Mouse (Mus musculus): ENCODE data around the gene Mum1. TPM values are rescaled to one million over a fixed set of nuclear protein-coding genes. Genes with fewer than 3 reads are reported as not detected.
A peak's percentile ranks its signal among the peaks of the same experiment; 100 is the strongest.

Mum1 gene
- total RNA-seq (2014; fragmentation: Nextera tagmentation) (60.8 and 124 TPM in 2 replicates), total RNA-seq (2017) (44.2 and 49.0 TPM in 2 replicates)

DNA sequence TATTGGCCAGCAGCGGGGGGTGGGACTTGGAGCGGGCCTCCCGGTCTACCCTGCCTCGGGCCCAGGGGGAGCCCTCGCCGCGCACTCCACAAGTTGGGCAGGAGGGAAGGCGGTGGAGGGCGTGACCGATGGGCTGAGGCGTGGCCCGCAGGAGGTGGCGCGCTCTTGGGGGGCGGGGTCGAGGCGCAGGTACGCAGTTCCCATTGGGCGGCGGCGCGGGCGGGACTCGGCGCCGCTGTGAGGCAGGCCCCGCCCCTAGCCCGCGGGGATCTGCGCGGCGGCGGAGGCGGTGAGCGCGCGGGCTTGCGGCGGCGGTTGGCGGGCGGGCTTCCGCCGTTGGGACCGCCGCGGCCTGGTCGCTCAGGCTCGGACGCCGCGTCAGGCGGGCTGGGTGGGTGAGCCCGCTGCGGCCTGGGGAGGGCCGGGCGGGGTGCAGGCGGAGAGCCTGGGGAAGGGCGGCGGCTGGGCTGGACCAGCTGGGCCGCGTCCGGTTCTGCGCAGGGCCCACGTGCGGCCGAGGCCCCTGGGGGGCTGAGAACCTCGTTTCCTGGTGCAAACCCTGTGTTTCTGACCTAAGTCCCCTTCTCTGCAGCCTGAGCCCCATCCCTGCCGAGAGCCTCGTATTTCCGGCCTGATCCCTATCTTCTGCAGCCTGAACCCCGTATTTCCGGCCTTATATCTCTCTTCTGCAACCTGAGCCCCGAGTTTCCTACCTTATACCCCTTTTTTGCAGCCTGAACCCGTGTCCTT lies at the start of gene Mum1:
Gene Mum1, plus strand, starts transcription at position 19 of the 750 bp plus-strand sequence.
- peak; percentile 99 for ATAC-seq (replicated peaks; ENCODE audit: low FRiP score, low TSS enrichment, poor library complexity, severe bottlenecking)

DNA sequence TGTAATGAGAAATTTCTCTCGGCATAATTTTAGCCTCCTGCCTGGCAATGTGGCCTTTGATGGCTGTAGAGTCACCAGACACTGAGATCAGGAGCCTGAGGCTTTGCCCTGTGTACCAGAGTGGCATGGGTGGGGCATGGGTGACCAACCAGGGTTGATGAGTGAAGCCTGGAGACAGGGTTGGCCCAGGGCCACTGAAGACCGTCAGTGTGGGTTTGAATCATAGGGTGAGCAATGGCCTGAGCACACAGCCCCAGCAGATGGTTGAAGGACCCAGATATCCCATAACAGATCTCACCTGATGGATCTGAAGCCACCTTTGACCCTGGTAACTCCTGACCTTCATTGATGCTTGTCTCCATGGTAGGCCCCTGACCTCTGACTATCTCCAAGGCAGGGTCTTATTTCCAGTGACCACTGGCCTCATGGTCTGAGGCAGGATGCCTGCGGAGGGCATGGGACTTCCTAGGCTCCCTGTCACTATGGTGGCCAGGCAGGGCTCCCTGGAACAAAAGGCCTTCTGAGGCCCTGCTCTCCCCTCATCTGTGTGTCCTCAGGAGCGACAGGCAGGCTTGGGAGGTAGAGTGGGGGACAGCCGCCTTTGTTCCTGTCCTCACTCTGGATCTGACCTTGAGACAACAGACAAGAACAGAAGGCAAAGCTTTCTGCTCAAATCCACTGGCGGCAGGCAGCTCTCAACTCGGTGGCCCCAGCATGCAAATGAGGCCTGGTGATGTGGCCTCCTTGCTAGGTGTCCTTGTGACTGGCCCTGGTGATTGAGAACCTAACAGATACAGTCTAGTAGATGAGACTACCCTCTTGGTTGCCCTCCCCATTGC lies 48.6 kb upstream of the Mum1 start:
- no peak for ATAC-seq (replicated peaks; ENCODE audit: low FRiP score, low TSS enrichment, poor library complexity, severe bottlenecking)

DNA sequence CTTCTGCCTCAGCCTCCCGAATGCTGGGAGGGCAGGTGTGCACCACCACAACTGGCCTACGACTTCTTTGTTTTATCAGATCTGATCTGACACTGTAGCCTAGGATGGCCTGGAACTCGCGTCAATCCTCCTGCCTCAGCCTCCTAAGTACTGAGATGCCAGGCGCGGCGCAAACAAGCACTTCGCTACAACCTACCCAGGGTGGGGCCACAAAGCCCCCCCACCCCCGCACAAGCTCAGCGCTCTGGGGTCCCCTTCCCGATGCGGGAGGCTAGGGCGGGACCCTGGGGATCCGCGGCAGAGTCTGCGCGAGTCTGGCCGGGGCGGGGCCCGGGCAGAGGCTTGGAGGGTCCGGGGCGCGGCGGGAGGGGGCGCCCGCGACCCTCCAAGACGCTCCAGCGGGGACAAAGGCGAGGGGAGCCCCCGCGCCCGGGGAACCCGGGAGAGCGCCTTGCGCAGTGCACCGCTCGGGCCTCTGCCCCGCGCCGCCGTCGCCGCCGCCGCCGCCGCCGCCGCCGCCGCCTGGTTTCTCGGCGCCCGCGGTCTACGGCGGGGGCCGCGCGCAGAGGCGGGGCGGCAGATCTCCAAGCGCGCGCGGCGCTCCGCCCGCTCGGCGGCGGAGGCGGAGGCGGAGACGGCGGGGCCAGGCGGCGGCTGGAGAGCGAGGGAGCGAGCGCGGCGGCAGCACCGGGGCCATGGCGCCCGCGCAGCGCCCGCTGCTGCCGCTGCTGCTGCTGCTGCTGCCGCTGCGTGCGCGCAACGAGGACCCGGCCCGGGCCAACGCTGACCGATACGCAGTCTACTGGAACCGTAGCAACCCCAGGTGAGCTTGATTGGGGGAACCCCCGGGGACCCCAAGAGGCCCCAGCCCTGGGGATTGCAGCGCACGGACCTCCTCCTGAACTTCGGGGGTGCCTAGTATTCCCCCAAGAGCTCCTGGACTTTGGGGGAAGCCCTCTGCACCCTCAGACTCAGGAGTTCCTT lies 46.9 kb upstream of the Mum1 start, which contains the start of gene Efna2:
Gene Efna2, plus strand, starts transcription at position 415 of the 984 bp plus-strand sequence.
- no peak for ATAC-seq (replicated peaks; ENCODE audit: low FRiP score, low TSS enrichment, poor library complexity, severe bottlenecking)

DNA sequence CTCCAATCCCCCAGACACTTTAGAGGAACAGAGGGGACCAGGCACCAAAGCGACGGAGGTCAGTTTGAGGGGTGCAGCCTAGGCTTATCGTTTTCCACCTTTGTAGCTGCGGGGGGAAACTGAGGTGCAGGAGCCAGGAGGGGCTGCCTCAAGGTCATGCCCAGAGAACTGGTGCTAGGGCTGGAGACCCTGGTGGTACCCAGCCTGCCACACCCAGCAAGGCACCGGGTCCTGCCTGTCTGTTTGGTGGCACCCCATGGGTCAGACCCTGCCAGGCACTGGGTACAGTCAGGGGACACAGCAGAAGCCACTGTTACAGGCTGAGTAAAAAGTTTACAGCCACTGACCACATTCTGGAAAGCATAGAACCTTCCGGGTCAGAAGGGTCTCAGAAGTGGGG lies 45.9 kb upstream of the Mum1 start:
- no peak for ATAC-seq (replicated peaks; ENCODE audit: low FRiP score, low TSS enrichment, poor library complexity, severe bottlenecking)

DNA sequence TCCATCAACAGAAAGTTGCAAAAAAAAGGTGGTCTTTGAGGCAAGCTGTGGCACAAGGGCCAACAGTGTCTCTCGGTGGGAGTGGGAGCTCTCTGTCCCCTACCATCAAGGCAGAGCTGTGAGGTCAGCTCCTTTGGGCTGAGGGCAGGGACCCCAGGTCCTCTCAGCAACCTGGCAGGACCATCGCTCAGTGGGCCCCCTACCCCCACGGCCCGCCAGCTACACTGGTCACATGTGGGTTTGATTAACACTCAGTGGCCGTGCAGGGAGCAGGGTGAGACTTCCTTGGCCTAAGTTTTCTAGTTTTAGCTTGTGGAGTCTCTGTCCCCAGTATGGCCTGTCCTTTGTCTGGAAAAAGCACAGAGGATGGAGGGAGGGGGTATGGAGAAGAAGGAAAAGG lies 45.4 kb upstream of the Mum1 start:
- ATAC-seq (replicated peaks; ENCODE audit: low FRiP score, low TSS enrichment, poor library complexity, severe bottlenecking): no peak

DNA sequence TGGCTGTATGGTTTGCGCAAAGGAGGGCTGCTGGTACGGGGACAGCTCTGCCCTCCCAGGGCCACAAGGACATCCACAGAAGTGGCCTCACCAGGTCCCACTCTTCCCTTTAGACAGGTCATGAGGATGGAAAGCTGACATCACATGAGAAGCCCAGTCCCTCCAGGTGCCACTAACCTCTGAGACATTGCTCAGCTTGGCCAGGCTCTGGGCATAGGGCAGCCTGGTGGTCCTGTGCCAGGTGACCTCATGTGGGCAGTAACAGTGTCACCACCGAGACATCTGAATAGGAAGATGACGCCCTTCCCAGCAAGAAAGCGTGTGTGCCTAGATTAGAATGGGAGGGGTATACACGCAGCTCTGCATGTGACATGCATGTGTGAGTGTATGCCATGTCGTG lies 43.7 kb upstream of the Mum1 start:
- ATAC-seq (replicated peaks; ENCODE audit: low FRiP score, low TSS enrichment, poor library complexity, severe bottlenecking): no peak

DNA sequence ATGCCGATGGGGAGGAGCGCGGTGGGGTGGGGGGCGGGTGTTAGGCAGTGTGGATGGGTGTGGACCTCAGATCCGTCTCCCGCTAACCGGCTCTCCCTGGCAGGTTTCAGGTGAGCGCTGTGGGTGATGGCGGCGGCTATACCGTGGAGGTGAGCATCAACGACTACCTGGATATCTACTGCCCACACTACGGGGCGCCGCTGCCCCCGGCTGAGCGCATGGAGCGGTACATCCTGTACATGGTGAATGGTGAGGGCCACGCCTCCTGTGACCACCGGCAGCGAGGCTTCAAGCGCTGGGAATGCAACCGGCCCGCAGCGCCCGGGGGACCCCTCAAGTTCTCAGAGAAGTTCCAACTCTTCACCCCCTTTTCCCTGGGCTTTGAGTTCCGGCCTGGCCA lies 39.6 kb upstream of the Mum1 start:
- no peak for ATAC-seq (replicated peaks; ENCODE audit: low FRiP score, low TSS enrichment, poor library complexity, severe bottlenecking)

DNA sequence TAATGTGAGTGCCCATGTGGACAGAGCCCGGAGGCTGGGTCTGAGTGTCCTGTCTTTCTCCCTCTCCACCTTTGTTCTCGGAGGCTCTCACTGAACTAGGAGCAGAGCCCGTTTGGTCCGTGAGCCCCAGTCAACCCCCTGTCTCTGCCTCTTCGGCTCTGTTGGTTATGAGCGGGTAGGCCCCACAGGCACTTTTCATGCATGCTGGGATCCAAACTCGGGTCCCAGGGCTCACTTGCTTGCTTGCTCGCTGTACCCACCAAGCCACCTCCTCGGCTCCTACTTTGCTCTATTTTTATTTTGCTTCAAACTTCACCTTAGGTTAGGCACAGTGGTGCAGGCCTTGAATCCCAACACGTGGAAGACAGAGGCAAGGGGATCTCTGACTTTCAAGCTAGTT lies 38.5 kb upstream of the Mum1 start:
- no peak for ATAC-seq (replicated peaks; ENCODE audit: low FRiP score, low TSS enrichment, poor library complexity, severe bottlenecking)

DNA sequence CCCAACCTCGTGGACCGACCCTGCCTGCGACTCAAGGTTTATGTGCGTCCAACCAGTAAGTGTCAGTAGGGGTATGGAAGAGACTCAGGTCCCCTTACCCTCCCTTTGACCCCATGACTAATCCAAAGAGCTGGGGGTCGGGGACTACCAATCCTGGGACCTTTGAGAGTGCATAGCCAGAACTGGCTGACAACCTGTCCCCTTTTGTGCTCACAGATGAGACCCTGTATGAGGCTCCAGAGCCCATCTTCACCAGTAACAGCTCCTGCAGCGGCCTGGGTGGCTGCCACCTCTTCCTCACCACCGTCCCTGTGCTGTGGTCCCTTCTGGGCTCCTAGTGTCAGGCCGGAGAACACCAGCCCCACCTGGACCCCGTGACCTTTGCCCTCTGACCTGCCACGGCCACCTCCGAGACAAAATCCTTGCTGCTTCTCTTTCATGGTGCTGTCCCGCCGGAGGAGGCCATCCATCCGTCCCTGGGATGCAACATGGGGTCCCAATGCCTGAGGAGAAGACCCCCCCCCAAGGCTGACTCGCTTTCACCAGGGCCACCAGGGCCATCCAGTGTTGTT lies 37.7 kb upstream of the Mum1 start:
- no peak for ATAC-seq (replicated peaks; ENCODE audit: low FRiP score, low TSS enrichment, poor library complexity, severe bottlenecking)

DNA sequence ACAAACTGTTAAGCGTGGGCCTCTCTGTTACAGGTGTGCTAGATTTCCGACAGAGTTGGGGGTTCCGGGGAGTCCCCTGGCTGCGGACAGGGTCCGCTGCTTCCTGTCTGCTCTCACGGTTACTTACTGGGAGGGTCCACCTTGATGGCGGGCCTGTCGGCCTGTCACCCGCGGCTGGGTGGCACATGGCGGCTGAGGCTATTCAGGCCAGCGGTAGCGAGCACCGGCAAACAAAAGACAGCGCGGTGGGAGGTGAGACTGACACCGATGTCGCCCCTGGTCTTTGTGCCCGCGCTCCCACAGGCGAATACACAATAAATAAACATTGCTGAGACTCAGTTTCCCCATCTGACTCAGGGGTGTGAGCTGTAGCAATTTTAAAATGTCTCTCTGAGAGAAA lies 36.2 kb upstream of the Mum1 start:
- no peak for ATAC-seq (replicated peaks; ENCODE audit: low FRiP score, low TSS enrichment, poor library complexity, severe bottlenecking)

DNA sequence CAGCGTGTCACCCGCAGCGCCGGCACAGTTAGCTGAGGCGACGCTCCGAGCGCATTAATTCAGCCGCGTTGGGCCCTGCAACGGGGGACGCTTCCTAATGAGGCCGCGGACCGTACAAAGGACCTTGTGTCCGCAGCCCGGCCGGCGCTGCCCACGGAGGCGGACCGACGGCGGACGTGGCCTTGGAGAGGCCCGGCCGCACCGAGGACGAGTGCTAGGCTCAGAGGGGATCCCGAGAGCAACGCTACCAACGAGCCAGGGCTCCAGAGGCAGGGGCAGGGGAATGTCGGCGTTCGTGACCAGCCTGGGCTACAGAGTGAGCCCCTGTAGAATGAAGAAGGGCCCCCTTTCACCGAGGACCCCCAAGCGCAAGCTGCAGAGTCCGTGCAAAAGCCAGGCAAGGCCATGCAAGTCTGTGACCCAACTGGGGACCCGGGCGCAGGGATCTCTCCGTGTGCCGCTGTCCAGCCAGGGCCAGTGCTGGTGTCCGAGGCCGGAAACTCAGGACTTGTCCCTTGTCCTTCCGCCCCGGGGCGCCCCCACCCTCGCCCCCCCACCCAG lies 35.7 kb upstream of the Mum1 start:
- no peak for ATAC-seq (replicated peaks; ENCODE audit: low FRiP score, low TSS enrichment, poor library complexity, severe bottlenecking)

DNA sequence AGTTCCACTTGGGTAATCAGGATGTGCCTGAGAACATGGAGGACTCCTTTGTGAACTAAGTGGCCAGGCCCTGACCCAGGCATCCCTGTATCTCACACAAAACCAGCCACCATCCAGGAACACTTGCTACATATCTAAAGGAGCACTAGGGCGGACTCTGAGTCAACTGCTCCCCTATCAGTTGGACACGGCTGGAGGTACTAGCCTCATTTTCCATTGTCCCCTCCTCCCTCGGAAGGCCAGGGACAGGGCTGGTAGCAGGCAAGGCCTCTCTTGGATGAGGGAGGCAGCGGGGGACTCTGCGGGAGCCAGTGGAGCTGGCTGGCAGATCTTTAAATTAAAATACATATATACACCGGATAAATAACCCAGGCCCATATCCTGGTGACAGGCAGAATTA lies 32.3 kb upstream of the Mum1 start:
- ATAC-seq (replicated peaks; ENCODE audit: low FRiP score, low TSS enrichment, poor library complexity, severe bottlenecking): no peak

DNA sequence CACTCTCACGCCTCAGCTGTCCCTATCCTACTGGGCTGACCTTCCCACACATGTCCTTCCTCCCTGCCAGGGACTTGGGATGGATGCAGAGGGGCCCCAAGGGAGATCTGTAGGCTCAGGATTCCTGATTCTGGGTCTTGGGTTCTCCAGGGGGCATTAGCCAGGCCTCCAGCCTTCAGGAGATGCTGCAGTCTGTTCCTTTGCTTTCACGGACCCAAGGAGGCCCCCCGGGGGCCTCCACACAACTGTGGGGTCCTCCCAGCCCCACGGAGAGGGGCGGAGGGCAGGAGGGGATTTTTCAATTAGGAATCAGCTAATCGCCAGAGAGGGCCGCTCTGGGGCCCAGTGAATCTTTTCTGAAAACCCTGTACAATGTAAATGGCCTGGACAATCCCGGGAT lies 31.8 kb upstream of the Mum1 start:
- no peak for ATAC-seq (replicated peaks; ENCODE audit: low FRiP score, low TSS enrichment, poor library complexity, severe bottlenecking)

DNA sequence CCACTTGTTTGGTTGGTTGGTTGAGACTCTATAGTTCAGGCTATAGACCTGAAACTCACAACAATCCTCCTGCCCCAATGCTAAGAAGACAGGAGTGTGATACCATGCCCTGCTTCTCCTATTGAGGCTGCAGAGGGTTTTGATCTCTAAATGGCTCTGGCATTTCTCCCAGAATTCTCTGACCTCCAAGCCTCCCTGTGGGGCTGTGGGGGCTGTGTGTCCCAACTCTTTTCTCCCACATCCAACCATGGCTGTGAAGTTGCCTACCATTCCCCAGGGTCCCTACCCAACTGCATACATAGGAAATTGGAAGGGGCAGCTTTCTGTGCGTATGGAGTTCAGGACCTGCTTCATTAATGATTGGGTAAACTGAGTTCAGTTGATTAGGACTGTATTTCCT lies 30.1 kb upstream of the Mum1 start:
- ATAC-seq (replicated peaks; ENCODE audit: low FRiP score, low TSS enrichment, poor library complexity, severe bottlenecking): no peak

DNA sequence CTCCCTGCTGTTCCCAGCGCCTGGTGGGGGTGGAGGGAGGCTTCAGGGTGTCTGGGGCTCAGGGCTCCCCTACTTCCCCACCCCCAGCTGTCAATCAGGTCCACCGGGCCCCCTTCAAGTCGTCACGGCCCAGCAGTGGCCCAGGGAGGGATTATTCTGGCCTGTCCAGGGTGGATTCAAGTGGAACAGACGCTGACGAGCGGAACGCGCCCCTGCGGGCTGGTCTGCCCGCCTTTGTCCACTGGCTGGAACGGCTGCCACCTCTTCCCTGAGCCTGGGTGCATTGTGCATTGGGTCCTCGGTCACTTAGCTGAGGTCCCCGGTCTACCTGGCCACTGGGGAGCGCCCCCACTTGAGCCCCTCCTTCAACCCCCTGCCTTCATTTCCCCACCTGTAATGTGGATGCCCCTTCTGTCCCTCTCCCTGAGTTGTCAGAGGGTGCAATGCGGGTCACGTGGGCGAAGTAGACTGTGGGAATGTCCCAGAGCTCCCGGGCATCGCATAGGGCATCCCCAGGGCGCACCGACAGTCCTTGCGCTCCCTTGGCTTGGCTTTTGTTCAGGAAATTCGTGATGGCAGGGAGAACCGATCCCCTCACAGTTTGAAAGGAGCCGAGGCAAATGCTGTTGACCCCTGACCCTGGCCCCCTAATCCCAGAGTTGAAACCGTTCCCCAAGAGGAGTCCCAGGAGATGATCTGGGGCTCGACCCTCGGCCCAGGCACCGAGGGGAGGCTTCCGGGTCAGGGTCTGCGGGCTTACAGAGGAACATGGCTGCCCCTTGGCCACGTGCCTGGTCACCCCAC lies 29.3 kb upstream of the Mum1 start:
- no peak for ATAC-seq (replicated peaks; ENCODE audit: low FRiP score, low TSS enrichment, poor library complexity, severe bottlenecking)

DNA sequence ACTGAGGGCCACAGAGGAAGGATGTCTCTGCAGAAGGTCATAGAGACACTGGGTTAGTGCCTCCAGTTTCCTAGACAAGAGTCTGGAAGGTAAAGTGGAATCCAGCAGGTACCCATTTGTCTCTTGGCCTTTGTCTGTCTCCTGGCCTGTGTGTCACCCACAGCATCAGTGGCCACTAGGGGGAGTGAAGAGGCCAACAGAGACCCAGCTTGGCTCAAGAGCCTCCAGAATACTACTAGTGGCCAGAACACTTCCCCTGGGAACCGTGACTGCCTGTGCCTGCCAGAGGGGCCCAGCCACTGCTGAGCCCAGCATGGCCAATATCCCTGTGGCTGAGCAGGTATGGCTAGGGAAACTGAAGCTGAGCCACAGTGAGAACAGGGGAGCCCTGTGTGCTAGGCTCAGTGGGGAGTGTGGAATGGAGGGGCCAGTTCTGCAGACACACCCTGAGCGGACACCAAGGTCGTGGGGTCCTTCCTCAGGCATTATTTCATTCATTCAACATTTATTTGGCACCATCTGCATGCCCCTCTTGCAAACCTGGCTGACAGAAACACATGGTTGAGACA lies 26.7 kb upstream of the Mum1 start:
- peak; percentile 95 for ATAC-seq (replicated peaks; ENCODE audit: low FRiP score, low TSS enrichment, poor library complexity, severe bottlenecking)

DNA sequence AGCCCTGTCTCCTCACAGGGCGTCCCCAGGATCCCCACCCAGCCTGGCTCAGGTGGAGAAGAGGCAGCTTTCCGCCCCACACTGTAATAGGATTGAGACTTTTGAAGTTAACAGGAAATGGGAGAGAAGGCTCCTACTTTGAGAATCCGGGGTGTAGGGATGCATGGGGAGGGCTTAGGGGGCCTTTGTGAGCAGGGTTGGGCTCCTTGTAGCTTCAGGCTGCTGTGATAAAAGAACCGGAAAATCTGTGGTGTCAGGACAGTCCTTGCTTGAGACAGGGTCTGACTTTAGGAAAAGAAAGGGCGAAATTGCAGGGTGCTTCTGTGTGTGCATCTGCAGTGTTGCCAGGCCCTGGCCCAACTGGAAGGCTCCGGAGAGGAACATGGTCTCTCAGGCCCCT lies 25.7 kb upstream of the Mum1 start:
- no peak for ATAC-seq (replicated peaks; ENCODE audit: low FRiP score, low TSS enrichment, poor library complexity, severe bottlenecking)

DNA sequence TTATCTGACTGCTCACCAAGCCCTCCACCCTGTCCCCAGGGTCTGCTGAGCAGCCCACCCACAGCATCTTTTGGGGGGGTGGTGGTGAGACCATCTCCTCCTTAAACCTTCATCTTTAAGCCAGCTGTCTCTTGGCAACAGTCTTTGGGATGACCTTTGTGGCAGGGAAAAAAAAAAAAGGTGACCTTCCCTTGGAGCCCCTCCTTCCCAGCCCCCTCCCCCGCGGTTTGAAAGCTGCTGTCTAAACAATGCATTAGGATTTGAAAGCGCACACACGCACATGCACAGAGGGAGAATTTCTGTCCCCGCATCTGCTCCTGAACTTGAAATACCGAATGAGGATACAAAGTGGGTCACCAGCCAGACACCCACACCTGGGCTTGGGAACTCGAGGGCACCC lies 22.2 kb upstream of the Mum1 start:
- no peak for ATAC-seq (replicated peaks; ENCODE audit: low FRiP score, low TSS enrichment, poor library complexity, severe bottlenecking)

Measured in megakaryocyte-erythroid progenitor cell, adult 5-6 weeks (primary cell).